Mouse (Mus musculus) adrenal gland, adult 18-20 months (tissue): ENCODE measurements around the gene Calhm1. TPM values are rescaled to one million over a fixed set of nuclear protein-coding genes. Genes with fewer than 3 reads are reported as not detected.
A peak's percentile ranks its signal among the peaks of the same experiment; 100 is the strongest.
"Not testable (repeated sequence)": the region's sequence is repeated elsewhere in the genome, so short reads cannot be mapped to it uniquely, and the experiment has no call there.

Source experiments
- DNase-seq, 2 experiments: peaks; one replicate each; pipeline ENCODE4 v3.0.0; 2021 to 2022; ENCODE audit warnings: low spot score in 2 of 2
- total RNA-seq, 2 experiments: library from RNA; stranded (reverse); gene quantifications; 1 replicate in 1 of 2; 2 replicates in 1 of 2; pipeline ENCODE4 v1.2.3; 2021

Calhm1 gene
- total RNA-seq, 2 experiments from 2014 or later, result not detected

DNA sequence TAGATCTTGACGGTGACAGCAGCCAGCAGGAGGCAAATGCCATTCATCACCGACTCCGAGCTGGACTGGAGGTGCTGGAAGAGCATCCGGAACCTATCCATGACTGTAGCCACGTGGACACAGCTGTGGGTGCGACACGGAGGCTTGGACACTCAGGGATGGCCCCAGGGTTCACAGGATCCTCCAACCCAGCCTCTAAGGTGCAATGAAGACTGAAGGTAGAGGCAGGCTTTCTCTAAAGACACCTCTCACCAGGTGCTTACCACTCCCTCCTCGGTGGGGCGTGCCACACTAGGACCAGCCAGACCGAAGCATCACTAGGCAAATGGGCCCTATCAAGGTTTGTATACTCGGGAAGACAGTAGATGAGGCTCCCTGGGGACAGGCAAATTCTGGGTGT lies 13.6 kb upstream of the Calhm1 start, which contains the start of gene Calhm3:
TSS of gene Calhm3 (minus strand) at position 101 of the 400 bp plus-strand sequence.
- DNase-seq, result no peak

DNA sequence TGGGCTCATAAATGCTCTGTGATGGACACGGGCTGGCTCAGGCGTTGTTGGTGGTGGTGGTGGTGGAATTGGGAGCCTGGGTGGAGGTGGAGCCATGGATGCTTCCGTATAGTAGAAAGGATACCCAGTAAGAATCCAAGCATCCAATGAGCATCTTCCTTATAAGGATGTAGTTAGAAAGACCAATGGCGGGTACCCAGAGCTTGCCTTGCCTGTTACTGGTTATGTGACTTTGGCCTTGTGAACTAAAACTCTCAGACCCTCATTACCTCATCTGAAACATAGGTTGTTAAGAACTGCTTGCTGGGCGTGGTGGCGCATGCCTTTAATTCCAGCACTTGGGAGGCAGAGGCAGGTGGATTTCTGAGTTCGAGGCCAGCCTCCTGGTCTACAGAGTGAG lies 9.7 kb upstream of the Calhm1 start:
- DNase-seq, result no peak

DNA sequence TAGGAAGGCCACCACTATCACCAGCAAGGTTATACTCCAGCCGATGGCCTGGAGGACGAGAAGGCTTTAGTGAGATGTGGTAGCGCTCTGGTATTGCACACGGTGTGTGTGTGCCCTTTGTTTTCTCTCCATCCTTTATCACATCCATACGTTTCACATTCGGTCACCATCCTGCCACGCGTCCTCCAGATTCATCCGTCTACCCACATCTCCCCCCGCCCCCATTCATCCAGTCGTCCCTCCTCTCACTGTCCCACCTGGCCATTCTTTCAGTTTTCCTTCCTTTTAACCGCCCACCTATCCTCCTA lies 8.0 kb upstream of the Calhm1 start:
- DNase-seq, result no peak

DNA sequence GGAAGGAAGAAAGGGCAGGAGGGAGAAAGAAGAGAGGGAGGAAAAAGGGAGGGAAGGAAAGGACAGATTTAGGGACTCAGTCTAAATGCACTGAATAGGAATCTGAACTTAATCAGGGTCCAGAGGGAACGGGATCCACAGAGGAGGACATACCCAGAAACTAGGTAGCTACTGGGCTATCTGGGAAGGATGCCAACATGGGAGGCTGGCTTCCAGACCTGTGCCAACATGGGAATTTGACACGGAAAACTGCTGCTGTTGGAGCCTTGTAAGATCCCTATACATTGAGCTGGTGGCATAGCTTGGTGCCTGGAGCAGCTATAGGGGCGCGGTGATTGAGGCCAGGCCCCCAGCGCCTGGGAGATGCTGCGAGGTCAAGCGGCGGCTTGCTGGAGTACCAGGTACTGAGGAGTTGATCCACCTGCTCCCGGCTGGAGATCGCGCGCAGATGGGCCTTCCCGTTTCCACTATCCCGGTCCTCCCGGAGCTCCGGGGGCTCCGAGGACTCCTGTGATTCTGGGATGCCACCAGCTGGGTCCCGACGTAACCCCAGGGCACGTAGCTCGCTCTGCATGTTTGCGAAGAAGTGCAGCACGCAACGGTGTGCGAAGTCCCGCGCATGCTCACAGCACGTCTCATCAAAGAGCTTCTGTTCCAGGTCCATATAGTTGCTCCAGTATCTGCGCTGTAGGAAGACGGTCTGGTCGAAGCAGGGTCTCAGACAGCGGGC lies 7.4 kb upstream of the Calhm1 start:
- DNase-seq, result no peak

DNA sequence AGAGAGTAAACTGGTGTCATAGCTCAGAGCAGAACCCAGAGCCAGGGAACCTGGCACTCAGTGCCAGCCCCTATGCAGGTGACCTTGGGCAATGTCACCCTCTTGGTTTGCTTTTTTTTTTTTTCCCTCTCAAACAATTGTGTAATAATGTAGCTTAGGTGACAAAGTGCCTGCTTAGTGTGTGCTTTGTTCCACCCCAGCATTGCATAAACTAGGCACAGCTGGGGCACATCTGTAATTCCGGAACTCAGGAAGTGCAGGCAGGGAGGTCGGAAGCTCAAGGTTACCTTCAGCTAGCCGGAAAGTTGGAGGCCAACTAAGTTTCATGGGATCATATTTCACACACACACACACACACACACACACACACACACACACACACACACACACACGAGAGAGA lies 5.8 kb upstream of the Calhm1 start:
- no peak for DNase-seq

DNA sequence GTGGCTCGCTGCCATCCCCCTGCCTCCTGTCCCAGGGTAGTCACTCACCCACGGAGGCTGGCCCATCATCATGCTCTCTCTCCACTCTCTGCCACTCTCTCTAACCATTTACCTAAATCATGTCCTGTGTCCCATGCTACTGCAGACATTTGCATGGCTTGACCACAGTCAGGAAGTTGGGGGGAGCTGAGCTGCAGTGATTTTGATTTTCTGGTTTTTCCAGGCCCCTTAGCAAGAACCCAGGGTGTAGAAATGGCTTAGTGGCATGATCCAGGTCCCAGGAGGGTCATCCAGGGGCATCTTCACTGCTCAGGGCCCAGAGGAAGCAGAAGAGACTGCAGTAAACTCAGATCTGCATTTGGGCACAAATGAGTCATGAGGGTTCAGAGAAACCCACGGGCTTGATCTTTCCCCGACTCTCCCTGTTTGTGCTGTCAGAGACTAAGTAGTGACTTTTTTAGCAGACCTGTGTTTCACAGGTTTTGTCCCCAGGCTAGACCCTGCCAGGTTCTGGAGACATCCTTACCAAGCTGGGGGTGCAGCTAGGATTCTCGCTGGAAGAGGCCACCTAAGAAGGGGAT lies 4.3 kb upstream of the Calhm1 start:
- DNase-seq, result no peak

DNA sequence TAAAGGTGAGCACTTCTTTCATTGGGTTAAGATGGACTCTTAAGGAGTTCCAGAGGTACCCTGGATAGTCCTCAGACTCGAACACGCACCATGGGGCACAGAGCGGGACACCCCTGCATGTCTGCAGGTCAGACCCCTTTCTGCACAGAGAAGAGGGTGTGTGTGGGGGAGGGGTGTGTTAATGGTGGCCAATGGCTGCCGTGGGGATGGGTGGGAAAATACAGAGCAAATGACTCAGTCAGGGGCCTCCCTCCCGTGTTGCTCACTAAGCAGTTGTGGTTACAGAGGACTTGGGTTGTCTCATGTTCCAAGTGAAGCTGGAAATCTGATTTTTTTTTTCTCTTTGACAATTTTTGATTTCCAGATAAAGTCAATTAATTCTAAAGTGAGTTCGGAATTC lies 1.6 kb downstream of the Calhm1 start:
- no peak for DNase-seq

DNA sequence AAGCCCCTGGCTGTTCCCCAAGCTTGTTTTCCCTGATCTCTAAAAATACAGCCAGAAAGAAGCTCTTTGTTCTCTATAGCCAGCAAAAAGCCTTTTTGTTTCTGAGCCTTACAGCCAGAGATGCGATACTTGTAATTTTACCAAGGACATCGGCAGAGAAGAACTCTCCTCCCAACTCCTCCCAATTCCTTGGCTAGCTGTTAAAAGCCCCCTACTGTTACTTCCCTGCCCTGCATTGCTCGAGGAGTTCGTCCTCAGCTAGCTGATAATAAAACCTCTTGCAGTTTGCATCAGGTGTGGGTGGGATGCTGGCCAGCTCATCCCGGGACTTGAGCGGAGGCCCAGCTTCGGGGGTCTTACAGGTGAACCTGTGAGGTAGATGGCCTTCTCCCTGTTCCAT lies 4.4 kb downstream of the Calhm1 start:
- not testable (repeated sequence) for DNase-seq

DNA sequence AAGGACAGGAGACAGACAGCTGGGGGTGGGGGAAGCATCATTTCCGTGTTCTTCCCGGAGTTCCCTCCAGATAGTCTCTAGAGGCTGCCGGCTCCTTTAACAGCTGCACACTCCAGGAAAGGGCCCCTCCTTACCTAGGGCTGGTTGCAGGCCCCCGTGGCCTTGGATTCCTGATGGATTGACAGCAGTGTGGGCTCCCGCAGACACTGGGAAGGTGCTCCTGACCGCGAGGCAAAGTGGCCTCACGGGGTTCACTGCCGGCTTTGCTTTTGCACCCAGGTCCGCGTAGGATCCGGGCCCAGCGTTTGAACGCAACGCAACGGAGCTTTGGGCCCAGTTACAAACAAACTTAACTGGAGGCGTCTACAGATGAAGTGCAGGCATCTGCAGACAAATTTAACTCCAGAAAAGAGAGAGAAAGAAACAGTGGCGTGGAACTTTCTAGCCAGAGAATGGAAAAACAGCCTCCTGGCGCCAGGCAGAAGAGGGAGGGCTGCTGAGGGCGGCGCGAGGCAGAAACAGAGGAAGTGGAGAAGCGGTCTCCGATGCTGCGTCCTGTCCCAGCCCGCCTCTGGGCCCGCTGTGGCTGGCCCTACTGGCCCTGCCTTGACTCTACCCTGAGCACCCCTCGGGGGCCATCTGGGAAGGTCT lies 6.2 kb downstream of the Calhm1 start, which contains the start of gene Calhm2:
TSS of gene Calhm2 (minus strand) at position 524 of the 651 bp plus-strand sequence.
- peak; percentile 46 to 53 for DNase-seq

DNA sequence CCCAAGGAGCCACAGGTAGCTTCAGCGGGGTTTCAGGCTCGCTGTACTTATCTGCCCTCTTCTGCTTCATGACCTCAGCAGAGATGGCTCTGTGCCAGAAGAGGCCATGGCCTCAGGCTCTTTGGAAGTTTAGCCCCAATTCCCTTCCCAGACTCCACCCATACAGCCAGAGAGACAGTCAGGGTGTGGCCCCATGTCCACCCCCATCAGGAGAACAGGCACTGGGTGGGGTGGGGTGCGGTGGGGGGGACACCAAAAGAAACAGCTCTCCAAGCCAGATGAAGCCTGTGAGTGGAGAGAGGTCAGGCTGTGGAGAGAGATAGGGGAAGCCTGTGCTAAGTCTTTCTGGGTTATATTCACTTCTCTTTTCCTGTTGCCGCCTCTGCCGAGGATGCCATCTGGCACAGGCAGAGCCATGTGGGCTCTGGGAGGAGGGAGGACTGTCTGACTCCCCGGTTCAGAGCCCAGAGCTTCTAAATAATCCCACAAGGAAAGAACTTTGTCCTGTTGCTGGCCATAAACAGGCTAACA lies 6.9 kb downstream of the Calhm1 start:
- DNase-seq, result peak; percentile 55 to 57

DNA sequence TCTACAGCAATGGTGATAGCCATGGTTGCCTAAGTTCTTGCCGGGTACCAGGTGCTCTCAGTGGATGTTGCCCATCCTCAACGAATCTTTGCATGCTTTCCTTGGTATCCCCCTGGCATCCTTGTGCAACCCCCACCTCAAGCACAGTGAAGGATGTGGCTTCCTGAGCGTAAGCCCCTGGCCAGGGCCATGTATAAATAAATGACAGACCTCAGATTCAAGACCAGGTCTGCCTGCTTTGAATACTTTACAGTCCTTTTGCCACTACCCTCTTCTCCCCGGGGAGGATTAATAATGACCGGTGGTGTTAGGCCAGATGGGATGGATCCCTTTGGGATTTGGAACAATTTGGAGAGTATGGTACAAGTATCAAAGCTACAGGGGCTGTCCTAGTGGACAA lies 7.9 kb downstream of the Calhm1 start:
- DNase-seq, result no peak

DNA sequence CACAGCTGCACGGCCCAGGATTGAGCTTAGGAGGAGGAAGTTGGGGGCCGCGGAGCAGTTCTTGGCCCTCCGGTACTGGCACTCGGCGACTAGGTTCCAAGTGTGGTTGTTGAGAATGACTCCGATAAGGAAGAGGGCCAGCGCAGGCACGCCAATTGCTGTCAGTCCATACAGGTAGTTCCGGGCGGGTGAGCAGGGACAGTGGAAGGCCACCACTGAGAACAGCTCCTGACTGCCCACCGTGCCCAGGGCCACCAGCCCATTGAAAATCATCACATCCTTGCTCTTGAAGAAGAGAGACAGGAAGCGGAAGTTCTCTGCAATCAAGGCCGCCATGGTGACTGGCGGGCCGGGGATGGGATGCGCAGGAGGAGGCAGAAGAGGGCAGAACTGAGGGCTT lies 8.5 kb downstream of the Calhm1 start:
- DNase-seq, result no peak

DNA sequence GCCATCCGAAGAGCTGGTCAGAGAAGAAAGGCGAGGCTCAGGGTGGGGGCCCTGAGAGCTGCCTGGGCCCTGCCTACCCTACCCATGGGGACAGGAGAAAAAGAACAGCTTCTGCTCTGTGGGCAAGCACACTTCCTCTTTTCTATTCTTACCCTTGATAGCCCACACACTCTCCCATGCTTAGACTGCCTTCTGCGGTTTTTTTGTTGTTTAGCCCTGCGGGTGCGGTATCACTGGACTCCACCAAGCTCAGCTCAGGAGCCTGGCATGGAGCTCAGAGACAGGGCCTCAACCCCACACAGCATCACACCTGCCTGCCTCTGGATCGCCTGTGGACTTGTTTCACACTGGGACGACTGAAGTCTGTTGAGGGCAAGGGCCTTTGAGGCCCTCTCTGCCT lies 10.9 kb downstream of the Calhm1 start:
- no peak for DNase-seq

DNA sequence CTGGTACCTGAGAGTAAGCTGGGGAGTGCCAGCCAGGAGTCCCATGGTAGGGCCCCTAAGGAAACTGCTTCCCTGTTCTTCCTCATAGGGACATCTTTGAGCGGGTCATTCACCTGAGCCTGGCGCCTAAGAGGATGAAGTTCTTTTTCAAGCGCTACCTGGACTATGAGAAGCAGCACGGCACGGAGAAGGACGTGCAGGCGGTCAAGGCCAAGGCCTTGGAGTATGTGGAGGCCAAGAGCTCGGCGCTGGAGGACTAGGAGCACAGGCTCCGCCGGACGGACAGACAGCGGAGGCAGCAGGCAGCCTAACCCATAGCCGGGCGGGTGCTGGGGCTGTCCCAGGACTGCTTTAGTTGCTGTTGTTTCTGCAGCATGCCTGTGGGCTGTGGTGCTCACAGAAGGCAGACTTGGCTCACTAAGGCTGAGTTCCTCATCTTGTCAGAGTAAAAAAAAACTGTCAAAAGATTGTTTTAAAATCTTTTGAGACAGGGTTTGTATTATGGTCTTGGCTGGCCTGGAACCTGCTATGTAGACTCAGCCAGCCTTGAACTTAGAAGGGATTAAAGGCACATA lies 13.4 kb downstream of the Calhm1 start:
- DNase-seq, result no peak

DNA sequence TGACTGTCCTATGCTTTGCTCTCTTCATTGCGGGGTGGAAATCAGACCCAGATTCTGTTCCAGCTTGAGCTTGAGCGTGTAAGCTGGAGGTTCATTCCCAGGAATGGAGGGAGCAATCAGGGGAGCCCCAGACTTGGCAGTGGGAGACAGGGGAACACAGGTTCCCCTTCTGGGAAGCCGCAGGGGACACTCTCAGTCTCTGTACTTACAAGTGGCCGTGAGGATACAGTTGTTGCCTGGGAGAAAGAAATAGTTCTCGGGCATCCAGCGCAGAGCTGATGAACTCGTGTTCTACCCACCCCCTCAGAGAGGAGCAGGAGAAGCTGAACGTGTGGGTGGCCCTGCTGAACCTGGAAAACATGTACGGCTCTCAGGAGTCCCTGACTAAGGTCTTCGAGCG lies 15.2 kb downstream of the Calhm1 start:
- no peak for DNase-seq

DNA sequence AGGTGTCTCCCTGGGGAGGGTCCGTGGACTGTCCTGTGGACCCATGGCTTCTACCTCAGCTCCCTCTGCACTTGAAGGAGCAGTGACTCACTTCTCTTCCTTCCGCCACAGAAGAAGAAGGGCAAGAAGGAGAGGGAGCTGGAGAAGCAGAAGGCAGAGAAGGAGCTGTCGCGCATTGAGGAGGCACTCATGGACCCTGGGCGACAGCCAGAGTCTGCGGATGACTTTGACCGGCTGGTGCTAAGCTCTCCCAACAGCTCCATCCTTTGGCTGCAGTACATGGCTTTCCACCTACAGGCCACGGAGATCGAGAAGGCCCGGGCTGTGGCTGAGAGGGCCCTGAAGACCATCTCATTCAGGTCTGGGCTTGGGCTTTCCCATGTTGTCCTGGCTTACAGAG lies 15.9 kb downstream of the Calhm1 start:
- DNase-seq, result no peak

DNA sequence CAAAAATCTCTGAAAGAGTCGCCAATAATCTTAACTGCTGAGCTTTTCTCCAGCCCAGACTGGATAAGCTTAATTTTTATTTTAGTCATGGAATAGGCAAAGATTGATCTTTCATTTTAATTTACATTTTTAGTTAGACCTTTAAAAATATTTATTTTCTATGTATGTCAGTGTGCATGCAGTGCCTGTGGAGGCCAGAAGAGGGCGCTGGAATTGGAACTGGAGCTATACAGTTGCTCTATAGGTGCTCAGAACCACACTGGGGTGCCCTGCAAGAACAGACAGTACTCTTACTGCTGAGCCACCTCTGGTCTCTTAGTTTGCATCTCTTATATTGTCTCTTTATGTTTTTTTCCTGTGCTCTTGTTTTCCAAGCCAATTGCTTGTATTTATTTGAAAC lies 21.3 kb downstream of the Calhm1 start:
- no peak for DNase-seq

DNA sequence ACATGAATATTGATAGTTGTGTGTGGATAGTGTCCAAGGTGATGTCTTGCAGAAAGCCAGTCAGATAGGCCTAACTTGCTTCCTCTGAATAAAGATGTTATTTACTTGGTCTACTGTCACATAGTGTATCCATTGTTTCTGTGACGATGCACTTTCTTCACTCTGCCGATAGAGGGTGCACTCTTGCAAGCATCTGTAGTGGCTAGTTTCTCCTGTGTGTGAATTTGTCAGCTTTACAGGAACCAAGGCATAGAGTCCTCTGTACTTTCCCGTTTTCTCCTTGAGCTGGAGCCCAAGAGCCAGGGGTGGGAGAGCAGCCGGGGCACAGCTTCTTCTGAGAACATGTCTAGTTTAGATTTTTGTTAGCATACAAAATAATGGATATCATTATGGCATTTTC lies 23.0 kb downstream of the Calhm1 start:
- DNase-seq, result no peak

DNA sequence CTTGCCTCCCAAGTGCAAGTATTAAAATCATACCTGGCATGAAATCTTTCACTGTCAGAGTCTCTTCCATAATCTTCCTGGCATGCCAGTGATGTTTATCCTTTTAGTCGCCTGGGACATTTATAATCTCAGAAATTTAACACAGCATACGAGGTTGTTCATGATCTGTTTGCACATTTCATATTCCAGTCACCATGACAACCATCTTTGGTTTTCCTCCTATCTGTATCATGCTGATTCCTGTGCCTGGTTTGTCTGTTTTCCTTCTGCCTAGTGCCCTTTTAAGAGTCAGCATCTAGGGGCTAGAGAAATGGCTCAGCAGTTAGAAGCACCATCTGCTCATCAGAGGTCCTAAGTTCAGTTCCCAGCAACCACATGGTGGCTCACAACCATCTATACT lies 25.4 kb downstream of the Calhm1 start:
- DNase-seq, result no peak

DNA sequence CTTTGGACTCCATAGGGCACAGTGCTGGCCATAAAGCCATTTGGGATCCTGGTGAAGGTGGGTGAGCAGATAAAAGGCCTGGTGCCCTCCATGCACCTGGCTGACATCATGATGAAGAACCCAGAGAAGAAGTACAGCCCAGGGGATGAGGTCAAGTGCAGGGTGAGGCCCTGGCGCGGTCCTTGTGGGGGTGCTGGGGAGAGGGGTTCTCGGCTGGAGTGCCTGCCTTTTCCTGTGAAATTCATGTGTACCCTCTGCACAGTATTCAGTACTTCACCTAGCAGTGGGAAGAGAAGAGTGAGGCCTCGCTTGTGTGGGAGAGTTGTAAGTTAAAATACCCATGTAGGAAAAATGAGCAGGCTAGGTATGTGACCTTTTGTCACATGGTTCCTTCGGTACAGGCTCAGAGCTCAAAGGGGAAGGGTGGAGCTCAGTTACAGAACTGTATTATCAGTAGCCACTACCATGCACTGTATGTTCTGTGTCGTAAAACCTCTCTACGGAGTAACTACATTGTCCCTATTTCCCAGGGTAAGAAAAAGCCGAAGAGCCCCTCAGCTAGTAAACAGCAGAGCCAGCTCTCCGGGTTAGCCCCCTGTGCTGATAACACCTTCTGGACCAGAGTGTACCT lies 39.3 kb downstream of the Calhm1 start:
- DNase-seq, result no peak

DNA sequence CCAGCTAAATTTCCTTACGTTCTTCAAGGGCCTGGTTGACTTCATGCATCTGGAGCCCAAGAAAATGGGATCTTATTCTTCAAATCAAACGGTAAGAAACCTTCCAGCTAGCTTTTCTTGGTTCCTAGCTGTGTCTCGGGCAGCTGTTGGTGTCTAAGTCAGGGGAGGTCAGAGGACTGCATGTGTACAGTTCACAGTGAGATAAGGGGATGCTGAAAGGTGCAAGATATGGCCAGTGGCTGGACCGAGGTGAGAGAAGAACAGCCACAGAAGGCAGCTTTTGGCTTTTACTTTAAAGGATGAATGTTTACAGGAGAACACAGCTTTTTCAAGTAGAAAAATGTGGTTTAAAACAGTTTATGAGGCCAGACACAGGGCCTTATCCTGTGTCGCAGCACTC lies 43.0 kb downstream of the Calhm1 start:
- no peak for DNase-seq
